In the genomic region with DNA sequence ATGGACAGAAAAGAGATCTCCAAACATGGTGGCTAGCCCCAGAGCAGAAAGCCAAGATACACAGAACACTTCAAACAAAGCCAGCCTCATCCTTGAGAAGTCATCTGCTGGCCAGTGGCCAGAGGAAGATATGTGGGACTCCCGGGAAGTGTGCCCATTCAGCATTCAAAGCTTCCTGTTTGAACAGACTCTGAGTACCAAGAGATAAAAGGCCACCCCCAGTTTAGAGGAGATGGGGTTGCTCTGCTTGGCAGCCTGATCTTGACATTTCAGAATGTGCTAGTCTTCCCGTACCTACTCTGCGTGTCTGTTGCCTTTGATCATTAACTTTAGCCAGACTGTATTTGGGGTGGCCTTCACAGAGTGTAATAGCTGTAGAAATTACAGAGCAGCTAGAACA, we compare ENCODE assay signal across 10 mouse cellular contexts. TPM values are rescaled to one million over a fixed set of nuclear protein-coding genes. Genes with fewer than 3 reads are reported as not detected.
DNase-seq lines count a peak whose midpoint lies in the region; ATAC-seq lines count a peak whose summit lies in the region.
"Had no signal": no experiment of that assay in that cellular context is flagged by ENCODE, and none has a peak within 500 bp of the region (broad histone marks: within the 10 kb centered on the region; RNA-seq: fewer than 3 reads in every experiment).

No protein-coding gene starts in this region.

- no peak overlapping the region for H3K9ac ChIP-seq in kidney, embryonic 16.5 days (replicated peaks; ENCODE audit: low read length)
- H3K9ac ChIP-seq in lung, embryonic 15.5 days, result no peak overlapping the region
- H3K9ac ChIP-seq: limb, embryonic 13.5 days had no signal

- no peaks in the 10 kb centered on the region for H3K9me3 ChIP-seq in kidney, embryonic 16.5 days (ENCODE audit: low read length)
- no peaks in the 10 kb centered on the region for H3K9me3 ChIP-seq in lung, embryonic 15.5 days
- H3K9me3 ChIP-seq: limb, embryonic 13.5 days had no signal

- no peaks in the 10 kb centered on the region for H3K36me3 ChIP-seq in kidney, embryonic 16.5 days (ENCODE audit: insufficient read depth, low read length)
- H3K36me3 ChIP-seq in lung, embryonic 15.5 days, result no peaks in the 10 kb centered on the region
- H3K36me3 ChIP-seq: limb, embryonic 13.5 days had no signal

- no peaks in the 10 kb centered on the region for H3K4me1 ChIP-seq in kidney, embryonic 16.5 days (ENCODE audit: insufficient read depth, low read length)
- H3K4me1 ChIP-seq in lung, embryonic 15.5 days, result peaks cover 5% of the 10 kb centered on the region; the same call in 1 of the 2 replicates
- H3K4me1 ChIP-seq: limb, embryonic 13.5 days had no signal

- peak; percentile 5 to 17 for DNase-seq in cerebellum, postnatal 25 days
- DNase-seq in cerebellum, adult 11-12 months, result no peak
- peak; percentile 2 for DNase-seq in kidney, adult 9 months
- DNase-seq in Muller cell, postnatal 12 days (ENCODE audit: inconsistent ontology term), result peak; percentile 61
- no peak for DNase-seq in T-cell, adult 2 months (ENCODE audit: low spot score)
- DNase-seq in gastrocnemius, postnatal 25 days, result no peak

- H3K4me3 ChIP-seq in kidney, embryonic 16.5 days (ENCODE audit: low read length), result no peak overlapping the region
- H3K4me3 ChIP-seq in lung, embryonic 15.5 days, result no peak overlapping the region
- H3K4me3 ChIP-seq: heart, adult 2 months; limb, embryonic 13.5 days had no signal

- no peak overlapping the region for H3K4me2 ChIP-seq in kidney, embryonic 16.5 days (replicated peaks; ENCODE audit: low read depth, low read length)
- no peak overlapping the region for H3K4me2 ChIP-seq in lung, embryonic 15.5 days
- H3K4me2 ChIP-seq: limb, embryonic 13.5 days had no signal

- 53% methylated on average over 3 of the region's 3 CpGs for WGBS in kidney, embryonic 16.5 days
- WGBS in lung, embryonic 15.5 days, result 16% methylated on average over 3 of the region's 3 CpGs

- no peak overlapping the region for H3K27ac ChIP-seq in kidney, embryonic 16.5 days (ENCODE audit: low read length)
- peak overlapping the region; percentile 74 for H3K27ac ChIP-seq in lung, embryonic 15.5 days
- H3K27ac ChIP-seq: heart, adult 2 months; limb, embryonic 13.5 days had no signal

- ATAC-seq in kidney, embryonic 16.5 days (ENCODE audit: low FRiP score, low TSS enrichment), result no peak
- peak; percentile 95 for ATAC-seq in lung, embryonic 15.5 days (ENCODE audit: borderline replicate concordance, extremely low read depth, low FRiP score, low TSS enrichment)

- H3K27me3 ChIP-seq in kidney, embryonic 16.5 days (ENCODE audit: insufficient read depth, low read length), result no peaks in the 10 kb centered on the region
- no peaks in the 10 kb centered on the region for H3K27me3 ChIP-seq in lung, embryonic 15.5 days
- H3K27me3 ChIP-seq: limb, embryonic 13.5 days had no signal

RNA-seq across cellular contexts. Expression of a gene that starts 59.5 kb away (rescaled TPM):
- polyA plus RNA-seq in kidney, embryonic 16.5 days (2015; fragmentation: Nextera tagmentation; extraction: Ambion mirVana), result 1.7 and 2.0 TPM in 2 replicates
- polyA plus RNA-seq in lung, embryonic 15.5 days (2015; fragmentation: Nextera tagmentation; extraction: Ambion mirVana), result 8.0 and 9.3 TPM in 2 replicates
- under 1 TPM; 0.26 to 0.32 TPM for total RNA-seq in gastrocnemius, postnatal 25 days (2021)

Comparison
In these comparisons a context has a peak if more than half of its experiments do, and no peak if none do; other contexts are left out.
1. DNase-seq: peak in cerebellum, postnatal 25 days (2 of 2), kidney, adult 9 months (single experiment) and Muller cell, postnatal 12 days (single experiment); none in cerebellum, adult 11-12 months (single experiment), T-cell, adult 2 months (single experiment) and gastrocnemius, postnatal 25 days (single experiment).